Mouse (Mus musculus) liver, postnatal 0 days (tissue): ENCODE measurements around the gene Sox8.

Experiments
- CTCF ChIP-seq: sonication (generic); IDR thresholded peaks from 2 replicates; pipeline ENCODE4 v1.5.1; 2016; ENCODE audit warnings: antibody characterized with exemption, low read depth
- EP300 ChIP-seq: IDR thresholded peaks from 2 replicates; pipeline ENCODE4 v1.6.1; 2016; ENCODE audit warnings: antibody characterized with exemption, low read depth, mild to moderate bottlenecking

- TF ChIP-seq CTCF: no peak
- TF ChIP-seq EP300: no peak
Measured at GRCm38 (mm10) chr17:25568206-25568605, 2.3 kb downstream of the Sox8 start.
